Mouse (Mus musculus): ENCODE results near the gene Tspan7. TPM values are rescaled to one million over a fixed set of nuclear protein-coding genes. Genes with fewer than 3 reads are reported as not detected.
A peak's percentile ranks its signal among the peaks of the same experiment; 100 is the strongest.

Tspan7 gene
- total RNA-seq, 2 experiments from 2014 or later = 96.4 to 136 TPM

DNA sequence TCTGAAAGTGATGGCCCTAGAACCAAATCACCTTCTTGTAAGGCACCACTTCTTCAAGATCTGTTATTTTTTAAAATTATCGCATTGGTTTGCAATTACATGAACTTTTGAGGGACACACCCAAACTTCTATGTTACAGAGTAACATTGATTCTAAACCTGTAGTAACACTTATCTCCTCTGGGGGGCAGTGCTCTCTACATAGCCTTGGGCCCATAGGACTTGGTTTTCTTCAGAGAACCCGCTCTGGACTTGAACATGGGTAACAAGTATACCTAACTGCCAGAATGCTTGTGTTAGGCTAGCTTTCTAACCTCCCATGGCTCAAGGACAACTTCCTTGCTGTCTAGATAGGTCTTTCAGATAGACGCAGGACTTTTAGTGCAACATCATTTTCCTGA is 64.8 kb downstream of the Tspan7 start:
- no peak for DNase-seq

DNA sequence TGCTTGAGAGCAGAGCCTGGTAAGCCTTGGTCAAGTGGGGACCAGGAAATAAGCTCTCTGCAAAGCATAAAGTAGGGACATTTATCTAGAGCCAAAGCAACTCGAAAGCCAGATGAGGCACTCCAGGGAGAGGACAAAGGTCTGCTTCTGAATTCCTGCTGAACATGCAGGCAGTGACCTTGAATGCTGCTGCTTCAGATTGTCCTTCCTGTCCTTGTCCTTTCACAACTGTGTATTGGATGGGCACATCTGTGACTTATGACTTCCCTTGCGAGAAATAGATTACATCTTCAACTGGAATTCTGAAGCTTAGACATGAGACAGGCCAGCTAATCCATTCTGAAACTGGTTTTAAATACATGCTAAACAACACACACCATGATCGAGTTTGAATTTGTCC is 71.9 kb downstream of the Tspan7 start:
- DNase-seq = no peak

DNA sequence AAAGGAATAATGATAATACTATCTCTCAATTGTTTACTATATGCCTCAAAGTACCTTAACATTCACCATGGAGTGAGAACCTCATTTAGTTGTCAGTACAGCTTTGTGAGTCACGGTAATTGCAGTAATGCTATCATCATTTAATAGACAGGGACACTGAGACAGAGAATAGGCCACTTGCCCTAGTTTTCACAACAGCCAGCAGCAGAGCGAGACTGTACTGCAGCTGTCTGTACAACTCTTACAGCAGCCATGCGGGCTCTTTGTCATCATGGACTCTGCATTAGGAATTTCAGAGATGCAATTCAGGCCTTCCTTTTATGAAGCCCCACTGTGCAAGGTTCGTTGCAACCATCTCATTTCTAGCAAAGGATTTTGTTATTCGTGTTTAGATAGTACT is 72.6 kb downstream of the Tspan7 start:
- no peak for DNase-seq

DNA sequence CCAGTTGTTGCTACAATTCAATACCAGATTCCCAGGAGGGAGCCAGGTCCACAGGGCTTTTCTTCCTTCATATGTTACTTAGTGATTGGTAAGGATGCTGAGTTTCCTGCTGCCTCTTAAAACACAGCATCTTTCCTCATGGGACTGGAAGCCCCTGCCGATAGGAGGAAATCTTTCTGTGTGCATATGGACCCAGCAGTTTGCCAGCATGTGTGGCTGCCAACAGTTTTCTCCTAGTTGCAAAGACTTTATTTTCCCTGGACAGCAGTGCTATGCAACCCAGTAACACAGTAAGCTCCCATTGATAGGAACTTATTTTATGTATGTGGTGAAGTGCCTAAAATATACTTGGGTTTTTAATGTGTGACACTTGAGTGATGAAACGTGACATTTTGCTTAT is 73.7 kb downstream of the Tspan7 start:
- no peak for DNase-seq

DNA sequence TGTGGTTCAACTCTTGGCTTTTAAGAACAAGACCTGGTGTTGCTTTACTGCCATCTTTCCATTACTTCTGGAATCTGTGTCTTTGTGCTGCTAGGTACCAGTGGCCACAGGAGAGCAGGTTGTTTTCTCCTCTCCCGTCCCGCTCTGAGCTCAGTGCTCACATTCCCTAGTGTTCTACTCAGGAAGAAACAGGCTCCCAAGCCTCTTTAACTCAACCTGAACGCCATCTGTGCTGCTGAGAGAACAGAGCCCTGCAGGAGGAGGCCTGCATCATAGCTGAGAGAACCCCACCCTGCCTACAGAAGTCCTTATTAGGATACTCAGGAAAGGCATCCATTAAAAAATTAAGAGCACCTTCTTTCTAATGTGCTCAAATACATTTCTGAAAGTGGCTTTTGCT is 80.9 kb downstream of the Tspan7 start:
- DNase-seq = no peak

DNA sequence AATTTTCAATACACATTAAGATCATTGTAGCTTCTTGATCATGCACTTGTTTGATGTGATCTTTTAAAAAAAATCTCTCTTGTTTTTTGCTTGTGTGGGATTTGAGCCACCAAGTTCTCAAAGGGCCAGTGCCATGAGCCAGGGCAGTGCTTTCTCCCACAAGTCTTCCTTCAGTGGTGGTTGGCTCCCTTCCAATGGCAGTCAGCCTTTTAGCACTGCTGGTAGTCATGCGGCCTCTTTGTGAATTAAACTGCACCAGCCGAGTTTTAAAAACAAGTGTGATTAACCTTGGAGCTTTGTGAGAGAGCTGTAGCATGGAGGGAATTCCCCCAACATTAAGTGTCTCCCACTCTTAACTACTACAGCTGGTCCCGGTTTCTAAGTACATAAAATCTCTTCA is 89.6 kb downstream of the Tspan7 start:
- DNase-seq = peak; percentile 9

DNA sequence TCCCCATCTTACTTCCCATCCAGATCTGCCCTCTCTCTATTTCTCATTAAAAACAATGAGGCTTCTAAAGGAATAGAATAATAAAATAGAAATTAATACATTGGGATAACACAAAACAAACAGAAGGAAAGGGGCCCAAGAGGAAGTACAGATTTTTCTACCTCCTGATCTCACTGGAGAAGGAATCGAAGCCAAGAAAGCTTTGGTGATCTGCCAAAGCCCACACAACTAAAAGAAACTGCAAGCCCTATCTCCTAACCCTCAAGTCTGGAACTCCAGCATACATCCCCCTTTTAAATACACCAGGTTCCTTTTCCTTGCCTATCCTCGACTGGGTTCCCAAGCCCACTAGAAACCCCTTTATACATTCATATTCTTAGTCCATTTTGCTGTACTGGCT is 90.4 kb downstream of the Tspan7 start:
- no peak for DNase-seq

DNA sequence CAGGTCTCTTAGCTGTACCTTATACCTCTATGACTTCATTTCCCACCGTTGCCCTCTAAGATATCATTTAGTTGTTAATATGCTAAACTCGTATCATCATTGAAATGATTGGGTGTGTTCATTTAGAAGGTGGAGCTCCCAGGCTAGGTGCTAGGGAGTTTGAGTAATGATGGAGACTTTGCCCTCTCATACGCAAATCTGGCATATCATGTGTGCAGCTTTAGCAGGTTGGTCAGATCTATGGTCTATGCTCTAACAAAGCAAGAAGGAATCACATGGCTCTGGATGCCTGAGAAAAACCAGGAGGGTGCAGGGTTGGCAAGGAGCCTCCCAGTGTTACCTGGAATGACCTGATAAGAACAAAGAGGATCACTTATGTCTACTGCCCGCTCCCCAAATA is 91.4 kb downstream of the Tspan7 start:
- no peak for DNase-seq

DNA sequence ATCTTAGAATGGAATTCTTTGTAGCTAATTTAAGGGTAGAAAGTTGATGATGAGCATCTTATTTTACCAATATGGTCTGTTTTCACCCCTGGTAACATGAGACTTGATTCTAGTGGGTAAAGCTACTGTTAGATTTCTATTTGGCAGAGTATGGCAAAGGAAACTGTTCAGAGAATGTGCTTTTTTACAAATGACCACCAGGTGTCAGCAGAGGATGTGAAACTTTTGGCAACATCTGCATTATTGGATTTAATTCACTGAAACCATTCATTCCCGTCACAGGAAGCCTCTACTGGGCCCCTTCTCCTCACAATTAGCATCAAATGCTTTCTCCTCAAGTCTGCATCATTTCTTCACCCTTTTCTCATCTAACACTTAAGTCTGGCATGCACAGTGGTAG is 92.4 kb downstream of the Tspan7 start:
- no peak for DNase-seq

DNA sequence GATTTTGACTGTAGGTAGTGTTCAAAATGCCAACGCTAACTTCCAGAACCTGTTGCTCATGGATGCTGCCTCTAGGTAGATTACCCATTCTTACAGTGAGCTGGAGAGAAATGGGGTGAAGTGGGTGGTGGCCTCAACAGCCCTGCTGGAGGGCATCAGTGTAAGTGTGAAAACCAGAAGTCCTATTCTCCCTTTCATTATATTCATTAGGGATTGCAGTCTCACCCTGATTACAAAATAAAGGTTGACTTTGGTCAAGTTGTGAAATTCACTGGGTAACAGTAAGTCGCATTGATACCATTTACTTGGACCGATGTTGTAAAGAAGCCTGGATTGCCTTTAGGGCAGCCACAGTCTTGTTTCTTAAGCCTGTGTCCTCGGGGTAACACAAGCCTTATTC is 97.8 kb downstream of the Tspan7 start:
- no peak for DNase-seq

DNA sequence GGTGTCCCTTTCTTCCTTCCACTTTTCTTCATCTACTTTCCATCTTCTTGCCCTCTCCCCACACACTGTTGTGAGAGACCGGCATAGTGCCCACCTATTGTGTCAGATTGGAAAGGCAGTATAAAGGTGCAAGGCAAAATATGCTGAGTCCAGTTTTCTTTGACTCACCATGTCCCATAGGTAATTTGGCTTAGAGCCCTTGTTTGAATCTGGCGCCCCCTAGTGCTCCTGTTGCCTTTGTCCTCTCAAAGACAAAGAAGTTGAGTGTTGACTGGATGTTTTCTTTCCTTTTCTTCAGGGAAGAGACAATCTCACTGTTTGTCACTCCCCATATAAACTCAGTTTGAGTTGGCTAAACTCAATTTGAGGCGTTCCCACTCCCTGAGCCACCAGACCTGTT is 107.3 kb downstream of the Tspan7 start:
- DNase-seq = no peak

DNA sequence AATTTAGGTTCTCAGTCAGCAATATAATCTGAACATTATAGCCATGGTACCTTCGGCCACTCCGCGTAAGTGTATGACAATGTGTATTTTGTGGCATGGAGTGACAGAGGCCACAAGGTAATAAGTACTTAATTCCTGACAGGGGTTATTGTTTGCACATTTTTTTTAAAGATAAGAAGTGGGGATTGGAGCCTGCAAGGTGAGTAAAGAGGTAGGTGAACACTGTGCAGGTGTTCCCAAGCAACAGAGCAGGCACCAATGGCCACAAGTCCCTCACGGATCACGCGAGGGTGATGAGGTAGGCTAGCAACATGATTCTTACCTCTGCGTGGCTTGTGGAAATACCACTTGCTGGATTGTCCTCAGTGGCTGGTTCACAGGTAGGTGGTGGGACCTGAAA is 108.6 kb downstream of the Tspan7 start:
- DNase-seq = no peak

DNA sequence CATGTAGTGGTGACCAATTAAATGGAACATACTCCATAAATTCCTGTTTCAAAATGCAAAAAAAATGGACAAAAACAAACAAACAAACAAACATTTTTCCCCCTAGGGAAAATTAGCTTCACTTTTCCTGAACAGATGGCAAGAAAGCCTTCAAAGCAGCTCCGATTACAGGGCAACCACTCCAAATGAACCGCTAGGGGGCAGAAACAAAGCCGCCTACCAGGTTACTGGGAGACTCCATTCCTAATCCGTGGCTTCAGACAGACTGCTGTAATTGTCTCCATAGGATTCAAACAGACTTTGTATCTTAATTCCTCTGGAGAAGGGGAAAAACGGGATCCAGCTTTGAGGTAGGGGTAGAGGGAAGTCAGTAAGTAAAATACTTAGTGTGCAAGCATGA is 132.2 kb downstream of the Tspan7 start:
- no peak for DNase-seq

DNA sequence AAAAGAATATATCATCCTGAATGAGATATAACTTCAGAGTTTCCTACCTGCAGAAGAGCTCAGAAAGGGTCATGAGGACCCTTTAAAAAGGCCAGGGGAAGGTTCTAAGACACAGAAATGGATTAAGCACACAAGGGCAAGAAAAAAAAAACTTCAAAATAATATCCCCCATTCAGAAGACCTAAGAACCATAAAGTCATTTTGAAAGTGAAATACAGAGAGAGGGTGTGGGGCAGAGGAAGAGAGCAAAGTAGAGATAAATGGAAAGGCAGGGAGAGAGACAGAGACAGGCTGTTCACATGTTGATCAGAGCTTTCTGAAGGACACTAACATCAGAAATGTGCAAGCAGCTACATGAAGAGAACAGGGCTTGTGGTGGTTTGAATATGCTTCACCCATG is 156.1 kb downstream of the Tspan7 start:
- DNase-seq = no peak

Other genes starting within 250 kb of the Tspan7 start
- gene Otc, start 232.9 kb upstream of the Tspan7 start, total RNA-seq (2021) = not detected
- gene Mid1ip1, start 229.9 kb downstream of the Tspan7 start, total RNA-seq (2021) = 10 to 100 TPM; 16.3 to 19.3 TPM